Mouse (Mus musculus) MEL (cell line): ENCODE results near the gene Tapt1. TPM values are rescaled to one million over a fixed set of nuclear protein-coding genes. Genes with fewer than 3 reads are reported as not detected.
A peak's percentile ranks its signal among the peaks of the same experiment; 100 is the strongest.

Experiments used
- DNase-seq: peaks from one replicate; pipeline ENCODE4 v3.0.0; 2011; ENCODE audit warnings: low read depth, low spot score
- H3K27ac ChIP-seq: 2 replicates; pipeline ENCODE4 v1.5.1; 2012; ENCODE audit warnings: low read depth, mild to moderate bottlenecking, control low read depth, low read length, moderate library complexity; ENCODE audit not compliant: control insufficient read depth
- H3K27me3 ChIP-seq, 2 experiments: fragments of 150-350 bp in 1 of 2; sonication (generic) in 1 of 2; 2 replicates each; pipeline ENCODE4 v1.6.1; 2012; ENCODE audit warnings: low read length in 2 of 2, mild to moderate bottlenecking in 2 of 2, improper control_type of control experiment in 1 of 2, moderate library complexity in 1 of 2; ENCODE audit not compliant: insufficient read depth in 2 of 2, control insufficient read depth in 1 of 2
- H3K36me3 ChIP-seq, 2 experiments: 2 replicates each; pipeline ENCODE4 v1.6.1; 2012 to 2014; ENCODE audit warnings: low read length in 2 of 2, improper control_type of control experiment in 1 of 2, inconsistent platforms in 1 of 2, mild to moderate bottlenecking in 1 of 2; ENCODE audit not compliant: insufficient read depth in 2 of 2, control insufficient read depth in 1 of 2
- H3K4me1 ChIP-seq, 2 experiments: fragments of 150-350 bp in 1 of 2; sonication (generic) in 1 of 2; 2 replicates each; pipeline ENCODE4 v1.6.1; 2012; ENCODE audit warnings: low read length in 2 of 2, improper control_type of control experiment in 1 of 2, mild to moderate bottlenecking in 1 of 2; ENCODE audit not compliant: insufficient read depth in 2 of 2, control insufficient read depth in 1 of 2
- H3K4me3 ChIP-seq, 2 experiments: fragments of 150-350 bp in 1 of 2; sonication (generic) in 1 of 2; 2 replicates each; pipeline ENCODE4 v1.5.1; 2012; ENCODE audit warnings: low read depth in 2 of 2, low read length in 2 of 2, mild to moderate bottlenecking in 2 of 2, moderate library complexity in 2 of 2, control low read depth in 1 of 2, improper control_type of control experiment in 1 of 2; ENCODE audit not compliant: control insufficient read depth in 1 of 2, insufficient read depth in 1 of 2
- H3K79me2 ChIP-seq: 2 replicates; pipeline ENCODE4 v1.6.1; 2012; ENCODE audit warnings: mild to moderate bottlenecking, low read length, moderate library complexity; ENCODE audit not compliant: control insufficient read depth, poor library complexity, insufficient read depth
- H3K9ac ChIP-seq: 2 replicates; pipeline ENCODE4 v1.6.1; 2012; ENCODE audit warnings: low read depth, mild to moderate bottlenecking, control low read depth, low read length, moderate library complexity; ENCODE audit not compliant: control insufficient read depth, poor library complexity, severe bottlenecking
- H3K9me3 ChIP-seq: fragments of 150-350 bp; sonication (generic); replicated peaks from 2 replicates; pipeline ENCODE4 v1.6.1; 2012; ENCODE audit warnings: mild to moderate bottlenecking, low read length, improper control_type of control experiment, moderate library complexity; ENCODE audit not compliant: insufficient read depth
- CHD1 ChIP-seq: IDR thresholded peaks from 2 replicates; pipeline ENCODE4 v1.6.1; 2012; ENCODE audit warnings: low read depth, mild to moderate bottlenecking, inconsistent platforms, low read length, improper control_type of control experiment
- CTCF ChIP-seq, 3 experiments: IDR thresholded peaks in 2 of 3; conservative IDR thresholded peaks in 1 of 3; 2 replicates each; pipeline ENCODE4 v1.5.1; 2011 to 2012; ENCODE audit warnings: low read length in 3 of 3, low read depth in 2 of 3, mild to moderate bottlenecking in 2 of 3, improper control_type of control experiment in 1 of 3, inconsistent platforms in 1 of 3, mixed read lengths in 1 of 3, moderate library complexity in 1 of 3; ENCODE audit not compliant: control insufficient read depth in 1 of 3, insufficient read depth in 1 of 3, poor library complexity in 1 of 3, severe bottlenecking in 1 of 3
- EP300 ChIP-seq, 2 experiments: IDR thresholded peaks; 2 replicates each; pipeline ENCODE4 v1.6.1; 2011; ENCODE audit warnings: improper control_type of control experiment in 2 of 2, low read length in 2 of 2, low read depth in 1 of 2, mild to moderate bottlenecking in 1 of 2
- HCFC1 ChIP-seq: IDR thresholded peaks from 2 replicates; pipeline ENCODE4 v1.6.1; 2012; ENCODE audit warnings: low read depth, mild to moderate bottlenecking, inconsistent platforms, low read length, improper control_type of control experiment, moderate library complexity
- JUND ChIP-seq: IDR thresholded peaks from 2 replicates; pipeline ENCODE4 v1.6.1; 2011; ENCODE audit warnings: low read depth, mild to moderate bottlenecking, improper control_type of control experiment, low read length
- MAFK ChIP-seq: IDR thresholded peaks from 2 replicates; pipeline ENCODE4 v1.6.1; 2011; ENCODE audit warnings: low read depth, mild to moderate bottlenecking, low read length, improper control_type of control experiment, borderline replicate concordance
- MAX ChIP-seq: IDR thresholded peaks from 2 replicates; pipeline ENCODE4 v1.6.1; 2011; ENCODE audit warnings: low read length, improper control_type of control experiment
- MXI1 ChIP-seq: IDR thresholded peaks from 2 replicates; pipeline ENCODE4 v1.6.1; 2011; ENCODE audit warnings: mild to moderate bottlenecking, low read depth, low read length, improper control_type of control experiment
- MYC ChIP-seq: IDR thresholded peaks from 2 replicates; pipeline ENCODE4 v1.6.1; 2011; ENCODE audit warnings: low read depth, mild to moderate bottlenecking, low read length, improper control_type of control experiment, moderate library complexity
- NRF1 ChIP-seq: IDR thresholded peaks from 2 replicates; pipeline ENCODE4 v1.6.1; 2014; ENCODE audit warnings: low read depth, mild to moderate bottlenecking, inconsistent platforms, low read length, improper control_type of control experiment, moderate library complexity; ENCODE audit not compliant: poor library complexity, insufficient read depth, severe bottlenecking
- POLR2A ChIP-seq, 2 experiments: IDR thresholded peaks; 2 replicates each; pipeline ENCODE4 v1.6.1; 2011 to 2012; ENCODE audit warnings: low read length in 2 of 2, mild to moderate bottlenecking in 2 of 2, control low read depth in 1 of 2, improper control_type of control experiment in 1 of 2, low read depth in 1 of 2, moderate library complexity in 1 of 2; ENCODE audit not compliant: control insufficient read depth in 1 of 2, insufficient read depth in 1 of 2, poor library complexity in 1 of 2
- RAD21 ChIP-seq: IDR thresholded peaks from 2 replicates; pipeline ENCODE4 v1.6.1; 2011; ENCODE audit warnings: mild to moderate bottlenecking, low read depth, low read length, improper control_type of control experiment
- RCOR1 ChIP-seq: IDR thresholded peaks from 2 replicates; pipeline ENCODE4 v1.6.1; 2012; ENCODE audit warnings: low read depth, mild to moderate bottlenecking, inconsistent platforms, low read length, improper control_type of control experiment
- SMC3 ChIP-seq: IDR thresholded peaks from 2 replicates; pipeline ENCODE4 v1.6.1; 2011; ENCODE audit warnings: low read depth, low read length, improper control_type of control experiment
- UBTF ChIP-seq: IDR thresholded peaks from 2 replicates; pipeline ENCODE4 v1.6.1; 2012; ENCODE audit warnings: low read depth, mild to moderate bottlenecking, inconsistent platforms, low read length, improper control_type of control experiment, moderate library complexity, borderline replicate concordance; ENCODE audit not compliant: insufficient read depth
- ZC3H11A ChIP-seq: IDR thresholded peaks from 2 replicates; pipeline ENCODE4 v1.6.1; 2012; ENCODE audit warnings: low read depth, mild to moderate bottlenecking, inconsistent platforms, low read length, improper control_type of control experiment
- ZKSCAN1 ChIP-seq: IDR thresholded peaks from 2 replicates; pipeline ENCODE4 v1.6.1; 2012; ENCODE audit warnings: low read depth, mild to moderate bottlenecking, inconsistent platforms, low read length, improper control_type of control experiment, moderate library complexity
- ZMIZ1 ChIP-seq: IDR thresholded peaks from 2 replicates; pipeline ENCODE4 v1.6.1; 2012; ENCODE audit warnings: low read depth, mild to moderate bottlenecking, inconsistent platforms, low read length, improper control_type of control experiment, moderate library complexity
- ZNF384 ChIP-seq: IDR thresholded peaks from 2 replicates; pipeline ENCODE4 v1.6.1; 2012; ENCODE audit warnings: low read depth, mild to moderate bottlenecking, inconsistent platforms, low read length, improper control_type of control experiment
- polyA plus RNA-seq, 2 experiments: library from polyadenylated mRNA; stranded (reverse) in 1 of 2; unstranded in 1 of 2; fragments of >175 nt in 1 of 2; fragments of >200 nt in 1 of 2; gene quantifications; 2 replicates each; pipeline versions ENCODE4 v1.2.1 to v1.2.4; 2012; ENCODE audit warnings: low replicate concordance in 2 of 2, low read depth in 1 of 2; ENCODE audit not compliant: insufficient read length in 2 of 2, insufficient read depth in 1 of 2, missing spikeins in 1 of 2
- total RNA-seq: library from RNA; depleted of rRNA; stranded (reverse); fragments of 300-350 nt; gene quantifications from 2 replicates; pipeline ENCODE4 v1.2.3, GENCODE M21; 2012

The Tapt1 gene
- total and polyA plus RNA-seq, 3 experiments = 47.0 to 64.6 TPM; not detected in 1

DNA sequence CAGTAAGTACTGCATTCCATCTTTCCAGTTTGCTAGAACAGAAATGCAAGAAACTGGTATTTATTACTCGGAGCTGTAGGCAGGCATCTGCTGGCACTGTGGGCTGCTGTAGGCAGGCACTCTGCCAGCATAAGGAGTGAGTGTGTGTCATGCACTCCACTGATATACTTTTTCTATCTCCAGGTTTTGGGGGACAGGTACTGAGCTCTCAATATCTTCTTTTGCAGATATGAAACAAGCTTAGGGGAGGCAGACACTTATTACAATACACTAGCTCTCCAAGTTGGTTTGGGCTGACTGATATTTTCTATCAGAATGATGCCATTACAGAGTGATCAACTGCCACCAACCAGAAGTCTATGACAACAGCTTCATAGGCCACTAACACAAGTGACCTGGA is 23.0 kb downstream of the Tapt1 start (continued):
- no peak for TF ChIP-seq ZKSCAN1
- TF ChIP-seq MXI1 = peak; percentile 47
- TF ChIP-seq POLR2A (IDR thresholded peaks at IDR 0.05; ENCODE audit: control insufficient read depth in 1 of 2, insufficient read depth in 1 of 2, low read depth in 1 of 2, low read length in 2 of 2, poor library complexity in 1 of 2) = no peak
- no peak; the same call in 1 of the 2 replicates for TF ChIP-seq ZNF384
- TF ChIP-seq RAD21 = no peak
- TF ChIP-seq CTCF (IDR thresholded peaks at IDR 0.05 in 2 of 3, conservative IDR thresholded peaks at IDR 0.05 in 1 of 3; ENCODE audit: control insufficient read depth in 1 of 3, insufficient read depth in 1 of 3, low read depth in 2 of 3, low read length in 3 of 3, poor library complexity in 1 of 3, severe bottlenecking in 1 of 3) = no peak
- no peak for TF ChIP-seq ZC3H11A
- TF ChIP-seq JUND = peak; percentile 38; the same call in 1 of the 2 replicates
- no peak for TF ChIP-seq NRF1
- TF ChIP-seq HCFC1 = no peak
- TF ChIP-seq SMC3 = no peak
- peak; percentile 74 for TF ChIP-seq RCOR1

DNA sequence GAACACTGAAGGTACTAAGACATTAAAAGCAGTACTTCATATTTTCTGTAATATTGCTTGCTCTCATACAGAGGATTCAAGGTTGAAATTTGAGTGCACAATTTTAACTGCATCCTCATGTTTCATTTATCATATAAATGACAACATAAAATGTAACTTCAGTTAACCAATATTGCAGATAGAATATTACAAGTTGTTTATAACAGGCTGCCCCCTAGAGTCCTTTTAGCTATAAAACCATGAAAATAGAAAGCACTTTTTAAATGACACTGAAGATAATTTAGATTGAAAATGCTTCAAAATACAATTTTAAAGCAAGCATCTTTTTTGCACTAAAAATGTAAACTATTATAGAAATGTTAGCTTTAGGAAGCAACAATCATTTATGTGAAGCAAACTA is 24.8 kb downstream of the Tapt1 start:
- DNase-seq = no peak
- peaks cover 7% of the 10 kb centered on the region for H3K79me2 ChIP-seq
- H3K27me3 ChIP-seq = no peaks in the 10 kb centered on the region
- peaks cover 38% of the 10 kb centered on the region in 2 experiments for H3K36me3 ChIP-seq
- H3K4me1 ChIP-seq = peaks cover 9 to 48% of the 10 kb centered on the region in 2 experiments
- no peak overlapping the region for H3K9ac ChIP-seq
- H3K4me3 ChIP-seq = no peak overlapping the region
- no peak for TF ChIP-seq UBTF
- no peak for TF ChIP-seq MAFK
- no peak for TF ChIP-seq CHD1
- no peak for TF ChIP-seq MAX
- no peak for TF ChIP-seq MYC
- no peak for TF ChIP-seq ZMIZ1
- TF ChIP-seq RAD21 = peak; percentile 11
- TF ChIP-seq EP300 (IDR thresholded peaks at IDR 0.05; ENCODE audit: low read depth in 1 of 2, low read length in 2 of 2) = 0 out of 4 replicates have a peak, but pooled peaks of 1 of the 2 experiments have one; percentile 9
- TF ChIP-seq CTCF (IDR thresholded peaks at IDR 0.05 in 2 of 3, conservative IDR thresholded peaks at IDR 0.05 in 1 of 3; ENCODE audit: control insufficient read depth in 1 of 3, insufficient read depth in 1 of 3, low read depth in 2 of 3, low read length in 3 of 3, poor library complexity in 1 of 3, severe bottlenecking in 1 of 3) = peak in 1 of 3 experiments; percentile 49; a peak in 2 of 6 replicates
- no peak for TF ChIP-seq ZNF384
- H3K9me3 ChIP-seq = no peaks in the 10 kb centered on the region
- no peak overlapping the region for H3K27ac ChIP-seq
